Mouse (Mus musculus): ENCODE results near the gene Fau.

Gene Fau

DNA sequence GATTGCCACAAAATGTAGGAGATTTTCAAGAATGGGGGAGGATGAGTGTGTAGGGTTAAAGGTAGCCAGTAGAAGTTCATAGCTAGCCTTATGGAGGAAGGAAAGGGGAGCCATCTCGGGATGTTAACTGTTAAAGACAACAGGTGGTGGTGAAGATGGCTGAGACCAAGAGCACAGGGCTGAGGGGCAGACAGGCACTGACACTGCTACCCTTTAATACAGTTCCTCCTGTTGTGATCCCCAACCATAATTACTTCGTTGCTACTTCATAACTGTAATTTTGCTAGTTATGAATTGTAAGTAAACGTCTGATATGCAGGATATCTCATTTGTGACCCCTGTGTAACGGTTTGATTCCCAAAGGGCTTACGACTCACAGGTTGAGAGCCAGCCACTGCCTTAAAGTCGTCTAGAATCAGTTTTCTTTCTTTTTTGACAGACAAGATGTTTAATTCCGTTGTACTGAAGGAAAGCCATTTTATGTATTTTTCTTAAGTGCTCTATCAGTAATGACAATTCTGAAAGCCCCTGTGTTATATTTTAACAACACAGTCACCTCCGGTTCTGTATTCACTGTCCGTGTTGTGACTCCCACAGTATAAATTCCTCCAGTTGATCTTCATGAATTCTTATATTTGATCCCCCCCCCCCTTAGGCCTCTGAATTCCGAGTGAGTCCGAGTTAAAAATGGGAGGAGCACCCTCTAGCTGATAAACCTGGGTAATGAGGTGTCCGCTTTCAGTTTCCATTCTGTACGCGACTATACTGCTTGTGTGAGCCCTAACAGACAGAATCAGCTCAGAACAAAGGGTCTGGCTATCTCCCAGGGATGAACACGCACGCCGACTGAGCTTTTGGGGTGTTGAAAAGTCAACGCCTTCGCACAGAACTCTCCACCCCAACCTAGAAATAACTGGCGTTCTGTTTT lies 12.0 kb upstream of the Fau start:
- no peak for DNase-seq (ENCODE audit: low spot score in 2 of 2)

DNA sequence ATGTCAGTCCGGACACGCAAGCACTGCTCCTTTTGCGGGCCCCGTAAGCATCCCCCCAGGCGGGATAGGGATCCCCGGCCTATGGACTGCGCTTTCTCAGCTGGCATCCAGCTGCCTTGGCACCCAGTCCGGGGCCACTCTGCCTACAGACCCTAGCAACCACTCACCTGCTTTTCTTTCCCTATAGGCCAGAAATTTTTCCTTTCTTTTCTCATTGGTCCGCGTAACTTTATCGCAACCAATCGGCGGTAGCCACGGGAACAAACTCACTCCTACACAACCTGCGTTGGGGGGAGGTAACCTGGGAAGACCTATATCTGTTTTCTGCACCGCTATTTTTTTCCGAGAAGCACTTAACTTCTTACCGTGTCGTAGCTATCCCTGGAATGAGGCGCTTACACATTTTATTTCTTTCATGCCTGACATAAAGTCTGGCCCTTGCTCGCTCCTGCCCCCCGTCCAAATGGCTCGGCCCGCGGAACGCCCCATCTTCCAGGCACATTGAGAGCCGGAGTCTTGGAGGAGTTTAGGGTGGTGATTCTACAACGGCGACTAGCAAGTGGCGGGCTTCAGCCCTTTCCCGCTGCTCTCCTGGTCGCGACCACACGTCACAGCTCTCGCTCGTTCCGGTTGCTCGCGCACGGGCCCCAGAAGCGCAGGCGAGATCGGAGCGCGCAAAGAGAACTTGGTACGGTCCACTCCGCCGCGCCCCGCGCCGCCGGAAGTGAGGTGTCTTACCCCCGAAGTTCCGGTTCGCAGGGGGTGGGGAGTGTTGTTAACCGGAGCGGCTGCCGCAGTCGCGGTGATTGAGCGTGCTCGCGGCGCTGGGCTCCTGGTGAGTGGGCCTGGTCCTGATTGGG lies 11.1 kb upstream of the Fau start, which contains the start of gene Syvn1:
Syvn1 (plus strand) TSS at position 283 of the 860 bp plus-strand sequence.
- DNase-seq (ENCODE audit: low spot score in 2 of 2) = peak; percentile 84 to 88

DNA sequence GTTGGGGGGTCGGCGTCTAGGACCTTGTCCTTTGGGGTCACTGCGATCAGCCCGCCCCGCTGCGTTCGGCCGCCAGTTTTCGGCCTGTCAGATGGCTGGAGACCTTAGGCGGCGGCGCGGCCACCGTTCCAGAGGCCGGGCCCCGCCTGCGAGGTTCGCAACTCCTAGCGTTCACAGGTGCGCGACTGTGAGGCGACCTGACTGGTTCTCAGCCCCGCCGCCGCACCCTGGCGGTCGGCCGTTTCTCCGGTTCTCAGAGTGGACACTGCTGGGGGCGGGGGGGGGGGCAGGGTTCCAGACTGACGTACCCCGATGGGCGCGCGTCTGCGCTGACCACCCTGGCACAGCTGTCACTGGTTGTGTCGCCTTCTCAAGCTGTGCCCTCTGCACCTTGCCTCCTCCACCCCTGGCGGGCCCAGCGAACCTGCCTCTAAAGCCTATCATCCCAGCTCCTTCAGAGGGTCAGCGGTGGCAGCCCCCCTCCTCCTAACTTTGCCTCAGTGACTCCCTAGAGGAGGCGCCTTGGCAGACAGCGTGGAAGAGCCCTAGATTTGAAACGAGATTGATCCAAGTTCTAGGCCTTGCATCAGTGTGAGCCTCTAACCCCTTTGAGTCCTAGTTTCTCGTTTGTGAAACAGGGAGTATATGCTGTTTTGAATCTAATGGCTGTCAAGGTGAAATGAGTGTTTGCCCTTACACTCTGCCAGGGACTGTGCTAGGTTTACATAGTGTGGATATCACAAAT lies 10.3 kb upstream of the Fau start:
- DNase-seq (ENCODE audit: low spot score in 2 of 2) = no peak

DNA sequence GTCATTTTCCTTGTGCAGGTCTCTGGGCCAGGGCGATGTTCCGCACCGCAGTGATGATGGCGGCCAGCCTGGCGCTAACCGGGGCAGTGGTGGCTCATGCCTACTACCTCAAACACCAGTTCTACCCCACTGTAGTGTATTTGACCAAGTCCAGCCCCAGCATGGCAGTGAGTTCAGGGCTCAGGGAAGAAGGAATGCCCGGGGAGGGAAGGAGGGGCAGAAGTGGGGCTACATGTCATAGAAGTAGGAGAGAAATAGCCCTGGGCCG lies 9.8 kb upstream of the Fau start:
- DNase-seq (ENCODE audit: low spot score in 2 of 2) = no peak

DNA sequence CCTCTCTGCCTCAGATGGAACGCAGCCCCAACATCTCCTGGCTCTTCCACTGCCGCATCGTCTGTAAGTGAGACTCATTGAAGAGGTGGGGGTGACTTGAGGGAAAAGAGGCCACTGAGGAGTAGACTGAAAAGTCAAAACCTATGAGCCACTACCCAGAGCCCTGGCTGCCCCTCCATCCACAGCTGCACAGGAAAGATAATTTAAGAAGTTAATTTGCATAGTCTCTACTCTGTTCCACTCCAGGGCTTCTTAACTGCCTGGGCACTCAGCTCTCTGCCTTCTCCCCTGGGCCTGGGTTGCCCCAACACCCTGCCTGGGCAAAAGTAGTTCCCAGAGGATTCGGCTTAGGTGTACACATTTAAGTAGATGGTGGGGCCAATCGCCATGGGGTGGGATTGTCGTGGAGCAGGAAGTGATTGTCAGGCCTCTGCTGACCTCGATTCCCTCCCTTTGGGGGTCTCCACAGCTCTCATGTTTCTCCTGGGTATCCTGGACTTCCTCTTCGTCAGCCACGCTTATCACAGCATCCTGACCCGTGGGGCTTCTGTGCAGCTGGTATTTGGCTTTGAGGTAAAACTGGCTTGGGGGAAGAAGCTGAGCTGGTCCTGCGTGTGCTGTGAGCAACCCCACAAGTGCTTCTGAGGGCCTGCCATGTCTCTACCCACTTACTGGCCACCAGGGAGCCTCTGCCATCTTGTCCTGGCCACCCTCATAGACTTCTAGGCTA lies 8.8 kb upstream of the Fau start:
- DNase-seq (ENCODE audit: low spot score in 2 of 2) = no peak

DNA sequence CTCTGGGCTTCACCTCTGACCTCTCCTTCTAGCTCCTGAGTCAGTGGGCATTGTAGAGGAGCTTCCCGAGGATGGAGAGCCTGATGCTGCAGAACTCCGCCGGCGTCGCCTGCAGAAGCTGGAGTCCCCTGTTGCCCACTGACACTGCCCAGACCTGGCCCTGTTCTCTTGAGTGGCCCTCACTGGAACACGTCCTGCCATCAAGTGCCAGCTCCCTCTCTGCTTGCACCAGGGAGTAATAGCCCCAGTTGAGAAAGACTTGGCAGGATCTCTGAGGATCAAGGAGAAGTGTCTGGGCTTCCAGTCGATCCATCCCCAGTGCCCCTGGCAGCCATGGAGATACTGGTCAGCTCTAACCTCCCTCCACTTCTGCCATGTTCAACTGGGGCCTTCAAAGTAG lies 5.1 kb upstream of the Fau start:
- no peak for DNase-seq (ENCODE audit: low spot score in 2 of 2)

DNA sequence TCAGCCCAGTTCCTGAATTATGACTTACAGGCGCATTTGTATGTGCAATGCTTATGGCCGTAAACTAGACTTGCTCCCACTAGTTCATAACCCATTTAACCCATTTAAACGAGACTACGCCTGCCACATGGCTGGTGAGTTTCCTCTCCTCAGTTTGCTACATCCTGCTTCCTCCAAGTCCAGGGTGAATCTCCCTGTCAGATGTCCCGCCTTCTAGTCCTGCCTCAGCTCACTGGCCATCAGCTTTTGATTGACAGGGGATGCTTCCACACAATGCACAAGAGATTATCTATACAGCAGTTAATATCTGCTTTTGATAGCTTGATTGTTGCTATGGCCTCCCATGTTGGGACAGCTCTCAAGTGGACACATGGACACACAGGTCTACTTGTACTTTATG lies 3.3 kb upstream of the Fau start:
- no peak for DNase-seq (ENCODE audit: low spot score in 2 of 2)

DNA sequence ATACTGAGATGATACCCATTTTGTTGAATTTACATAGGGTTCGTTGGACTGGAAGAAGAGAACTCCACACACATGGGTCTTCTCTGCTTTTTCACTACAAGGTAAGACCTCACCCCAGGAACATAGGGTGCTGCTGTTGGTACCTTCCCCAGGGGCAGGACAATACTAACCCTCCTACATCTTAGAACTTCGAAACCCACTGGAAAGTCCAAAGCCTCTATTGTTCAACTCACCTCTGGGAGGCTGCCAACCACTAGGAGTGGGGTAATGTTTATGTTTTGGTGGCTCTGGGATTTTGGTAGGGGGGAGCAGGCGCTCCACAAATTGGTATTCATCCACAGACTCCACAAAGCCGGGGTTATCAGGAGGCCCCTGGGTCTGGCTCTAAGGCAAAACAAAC lies 948 bp upstream of the Fau start:
- DNase-seq (ENCODE audit: low spot score in 2 of 2) = no peak

DNA sequence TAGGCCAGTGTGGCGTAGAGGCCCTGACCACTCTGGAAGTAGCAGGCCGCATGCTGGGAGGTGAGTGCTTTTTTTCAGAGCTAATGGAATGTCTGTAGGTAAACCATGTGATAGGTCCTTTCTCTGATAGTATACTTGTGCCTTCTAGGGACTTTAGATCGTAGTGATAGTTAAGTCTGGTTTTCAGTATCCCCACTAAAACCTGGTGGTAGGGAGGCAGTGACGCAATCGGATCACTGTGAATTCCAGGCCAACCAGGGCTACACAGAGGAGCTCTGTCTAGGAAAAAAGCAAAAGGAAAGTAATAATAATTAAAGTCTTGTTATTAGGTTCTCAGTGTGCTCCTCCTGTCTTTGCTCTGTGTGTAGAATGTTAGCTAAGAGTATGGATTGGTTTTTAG lies 869 bp downstream of the Fau start:
- DNase-seq (ENCODE audit: low spot score in 2 of 2) = no peak

DNA sequence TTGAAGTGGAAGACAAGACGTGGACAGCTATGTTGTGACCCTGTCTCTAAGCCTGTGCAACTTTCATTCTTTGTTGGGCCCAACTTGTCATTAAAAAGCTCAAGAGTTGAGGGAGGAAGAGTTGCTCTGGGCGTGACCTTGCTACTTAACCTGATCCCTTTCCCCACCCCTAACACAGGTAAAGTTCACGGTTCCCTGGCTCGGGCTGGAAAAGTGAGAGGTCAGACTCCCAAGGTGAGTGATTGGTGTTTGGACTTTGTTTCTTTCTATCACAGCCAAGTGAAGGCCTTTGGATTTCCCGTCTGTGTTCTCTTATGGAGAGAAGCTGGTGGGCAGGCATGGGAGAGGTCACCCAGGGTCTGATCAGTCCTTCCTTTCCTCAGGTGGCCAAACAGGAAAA lies 1.3 kb downstream of the Fau start:
- no peak for DNase-seq (ENCODE audit: low spot score in 2 of 2)

DNA sequence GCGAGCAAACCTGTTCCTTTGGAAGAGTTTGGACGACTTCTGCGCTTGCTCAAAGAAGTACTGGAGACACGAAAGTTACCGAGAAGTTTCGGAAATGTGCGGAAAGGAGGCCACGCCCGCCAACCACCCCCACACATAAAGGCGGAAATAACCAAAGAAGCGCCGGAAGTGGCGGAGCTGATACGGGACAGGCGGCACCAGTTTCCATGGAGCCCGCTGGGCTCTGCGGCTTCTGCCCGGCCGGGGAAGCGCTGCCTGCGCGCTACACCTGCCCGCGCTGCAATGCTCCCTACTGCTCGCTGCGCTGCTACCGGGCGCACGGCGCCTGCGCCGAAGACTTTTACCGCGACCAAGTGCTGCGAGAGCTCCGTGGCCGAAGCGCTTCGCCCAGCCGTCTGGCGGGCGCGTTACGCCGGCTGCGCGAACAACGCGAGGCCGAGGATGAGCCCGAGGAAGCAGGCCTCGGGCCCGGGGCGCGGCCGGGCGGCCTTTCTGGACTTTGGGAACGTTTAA lies 3.4 kb downstream of the Fau start, which contains the start of gene Znhit2:
Znhit2 (plus strand) TSS at position 172 of the 513 bp plus-strand sequence.
- peak; percentile 85 to 93 for DNase-seq (ENCODE audit: low spot score in 2 of 2)

DNA sequence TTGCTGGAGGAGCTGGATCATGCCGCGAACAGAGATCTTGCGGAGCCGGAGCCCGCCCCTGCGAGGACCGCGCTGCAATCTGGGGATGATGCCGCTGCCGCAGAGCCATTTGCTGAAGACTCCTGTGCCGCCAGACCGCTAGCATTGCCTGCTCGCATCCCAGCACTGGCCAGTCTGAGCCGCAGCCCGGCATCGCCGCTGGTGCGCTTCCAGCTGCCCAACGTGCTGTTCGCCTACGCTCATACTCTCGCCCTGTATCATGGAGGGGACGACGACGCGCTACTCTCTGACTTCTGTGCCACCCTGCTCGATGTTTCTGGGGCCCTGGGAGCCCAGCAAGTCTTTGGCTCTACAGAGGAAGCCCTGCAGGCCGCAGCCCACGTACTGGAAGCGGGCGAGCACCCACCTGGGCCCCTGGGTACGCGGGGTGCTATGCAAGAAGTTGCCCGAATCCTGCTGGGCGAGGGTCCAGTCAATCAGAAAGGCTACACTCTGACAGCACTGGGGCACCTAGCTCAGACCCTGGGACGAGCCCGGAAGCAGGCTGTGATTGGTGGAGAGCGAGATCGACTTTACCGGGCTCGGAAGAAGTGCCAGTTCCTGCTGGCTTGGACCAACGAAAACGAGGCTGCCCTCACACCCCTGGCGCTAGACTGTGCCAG lies 4.1 kb downstream of the Fau start:
- peak in 1 of 2 experiments; percentile 42 for DNase-seq (ENCODE audit: low spot score in 2 of 2)

DNA sequence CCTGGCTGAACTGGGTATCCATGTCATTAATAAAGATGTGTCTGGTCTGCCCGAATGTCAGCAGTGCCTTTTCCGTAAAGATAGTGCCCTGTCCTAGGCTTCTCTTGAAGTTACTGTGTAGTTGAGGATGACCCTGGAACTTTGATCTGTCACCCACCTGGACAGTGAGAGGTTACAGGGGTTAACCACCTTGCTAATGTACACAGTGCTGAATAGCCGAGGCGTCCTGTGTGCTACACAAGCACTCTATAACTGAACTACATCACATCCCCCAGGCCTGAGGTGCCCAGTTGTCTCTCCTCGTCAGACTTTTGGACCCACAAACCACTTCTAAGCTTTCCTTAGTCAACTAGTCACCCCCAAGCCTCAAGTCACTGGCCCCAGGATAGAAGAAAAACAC lies 4.8 kb downstream of the Fau start:
- no peak for DNase-seq (ENCODE audit: low spot score in 2 of 2)

DNA sequence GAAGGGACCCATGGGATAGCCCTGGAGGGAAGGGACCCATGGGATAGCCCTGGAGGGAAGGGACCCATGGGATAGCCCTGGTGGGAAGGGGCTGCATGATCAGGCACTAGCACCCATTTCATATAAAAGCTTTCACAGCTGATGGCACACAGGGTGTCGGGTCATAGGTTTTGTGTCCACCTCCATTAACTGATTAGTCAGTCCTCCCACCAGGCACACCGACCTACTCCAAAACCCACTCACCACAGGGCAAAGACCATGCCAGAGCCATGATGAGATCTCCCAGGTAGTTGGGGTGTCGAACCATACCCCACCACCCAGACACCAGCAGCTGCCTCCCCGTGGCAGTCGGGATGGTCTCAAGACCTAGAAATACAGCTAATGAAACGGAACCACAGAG lies 5.4 kb downstream of the Fau start:
- no peak for DNase-seq (ENCODE audit: low spot score in 2 of 2)

DNA sequence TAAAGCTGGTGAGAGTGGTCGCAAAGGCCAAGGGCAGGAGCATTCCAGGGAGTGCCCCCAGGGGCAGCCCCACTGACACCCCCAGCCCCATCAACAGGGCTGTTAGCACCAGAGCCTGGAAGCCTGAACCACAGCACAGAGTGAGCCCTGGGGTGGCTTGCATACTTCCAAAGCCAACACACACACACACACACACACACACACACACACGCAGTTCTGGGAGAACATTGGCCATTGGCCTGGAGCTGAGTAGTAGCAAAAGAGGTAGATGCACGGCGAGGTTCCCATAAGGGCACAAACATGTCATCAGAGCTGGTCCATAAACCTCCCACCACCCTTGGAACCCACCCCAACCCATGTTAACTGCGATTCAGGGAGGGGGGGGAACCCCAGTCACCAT lies 8.9 kb downstream of the Fau start:
- no peak for DNase-seq (ENCODE audit: low spot score in 2 of 2)

DNA sequence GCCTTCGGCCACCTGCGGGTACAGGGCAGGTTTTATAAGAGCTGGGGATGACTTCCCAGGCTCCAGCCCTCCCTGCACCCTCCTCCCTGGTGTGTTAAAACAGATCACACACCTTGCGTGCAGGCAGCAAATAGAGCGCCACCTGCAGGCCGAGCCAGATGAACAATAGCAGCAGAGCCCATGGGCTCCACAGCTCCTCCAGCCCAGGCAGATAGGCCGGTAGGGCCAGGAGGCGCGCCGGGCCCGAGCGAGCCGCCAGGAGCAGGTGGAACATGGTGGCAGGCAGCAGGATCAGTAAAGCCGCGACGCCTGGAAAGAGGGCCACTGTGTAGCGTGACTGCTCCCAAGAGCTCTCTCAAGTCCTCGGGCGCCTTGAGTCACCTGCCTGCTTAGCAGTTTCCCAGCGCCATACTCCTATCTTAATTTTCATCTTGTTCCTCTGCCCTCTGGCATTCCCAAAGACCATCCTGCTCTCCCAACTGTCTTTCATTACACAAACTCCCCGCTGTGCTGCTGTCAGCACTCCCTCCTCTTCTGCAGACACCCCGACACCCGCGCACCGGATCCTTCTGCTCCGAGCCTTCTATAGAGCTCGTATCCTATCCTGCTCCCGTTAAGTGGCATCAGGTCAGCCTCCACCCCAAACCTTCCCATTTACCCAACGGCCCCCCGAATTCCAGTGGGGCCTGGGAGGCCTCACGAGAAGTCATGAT lies 9.5 kb downstream of the Fau start:
- DNase-seq (ENCODE audit: low spot score in 2 of 2) = peak in 1 of 2 experiments; percentile 76

DNA sequence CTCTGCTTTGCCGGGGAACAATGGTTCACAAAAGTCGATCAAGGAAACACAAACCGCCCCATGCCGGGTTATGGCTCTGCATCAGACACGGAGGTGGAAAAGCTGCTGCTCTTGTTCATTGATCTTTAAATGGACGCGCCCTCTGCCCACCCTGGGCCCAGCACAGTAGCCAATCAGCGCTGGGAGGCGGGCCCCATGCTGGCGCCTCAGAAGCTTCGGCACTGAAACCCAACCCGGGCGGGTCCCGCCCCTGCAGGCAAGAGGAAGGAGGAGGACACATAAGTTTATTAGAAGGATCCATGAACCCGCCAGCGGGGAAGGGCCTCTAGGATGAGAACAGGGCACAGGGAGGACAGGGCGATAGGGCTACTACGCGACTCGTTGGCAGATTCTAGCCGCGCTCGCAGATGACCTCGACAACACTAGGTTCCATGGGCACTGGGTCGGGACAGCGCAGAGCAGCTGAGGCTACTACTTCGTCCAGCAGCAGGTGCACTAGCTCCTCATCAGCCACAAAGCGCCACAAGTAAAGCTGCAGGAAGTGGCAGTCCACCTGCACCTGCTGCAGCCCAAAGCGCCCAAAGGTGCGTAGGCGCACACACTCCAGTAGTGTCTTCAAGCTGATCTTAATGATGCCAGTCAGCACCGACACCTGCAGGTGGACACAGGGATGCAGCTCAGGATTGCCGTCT lies 10.2 kb downstream of the Fau start, which contains the start of gene Tm7sf2:
Tm7sf2 (minus strand) TSS at position 650 of the 692 bp plus-strand sequence.
- peak; percentile 81 to 92 for DNase-seq (ENCODE audit: low spot score in 2 of 2)

DNA sequence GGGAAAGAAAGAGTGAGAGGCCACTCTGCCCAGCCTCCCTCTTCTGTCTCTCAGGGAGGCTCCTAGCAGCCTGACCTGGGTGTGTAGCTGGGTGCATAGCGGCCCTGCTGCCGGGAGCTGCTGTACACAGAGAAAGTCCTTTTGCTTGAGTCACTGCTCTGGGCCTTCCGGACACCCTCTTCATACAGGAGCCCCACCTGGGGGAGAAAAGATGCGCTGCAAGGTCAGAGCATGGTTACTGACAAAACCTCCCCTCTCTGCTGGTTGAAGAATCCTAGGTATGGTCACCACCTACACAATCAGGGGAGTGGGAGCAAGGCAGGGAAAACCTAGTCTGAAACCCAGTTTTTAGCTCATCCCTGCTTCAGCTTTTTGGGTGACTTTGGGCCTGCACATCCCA lies 11.3 kb downstream of the Fau start:
- DNase-seq (ENCODE audit: low spot score in 2 of 2) = no peak

DNA sequence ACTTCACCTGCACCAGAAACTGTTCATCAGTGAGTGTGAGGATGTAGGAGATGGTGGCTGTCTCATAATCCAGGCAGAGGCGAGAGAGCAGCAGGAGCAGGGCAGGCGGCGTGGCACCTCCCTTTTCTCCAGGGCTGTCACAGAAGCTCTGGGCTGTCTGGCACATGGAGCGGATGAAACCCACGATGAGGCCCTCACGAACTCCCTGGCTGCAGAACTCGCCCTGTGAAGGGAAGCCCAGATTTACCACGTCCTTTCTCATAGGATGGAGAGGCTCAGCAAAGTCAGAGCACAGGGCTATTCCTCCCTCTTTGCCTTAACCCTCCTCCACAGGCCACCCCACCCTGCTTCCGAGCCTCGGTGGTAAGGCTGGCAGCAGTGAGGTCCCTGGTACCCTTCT lies 12.2 kb downstream of the Fau start:
- no peak for DNase-seq (ENCODE audit: low spot score in 2 of 2)

Data from urinary bladder, adult 18-20 months (tissue).